Mouse (Mus musculus): ENCODE results near the gene 6430531B16Rik.
A peak's percentile ranks its signal among the peaks of the same experiment; 100 is the strongest.

6430531B16Rik gene

DNA sequence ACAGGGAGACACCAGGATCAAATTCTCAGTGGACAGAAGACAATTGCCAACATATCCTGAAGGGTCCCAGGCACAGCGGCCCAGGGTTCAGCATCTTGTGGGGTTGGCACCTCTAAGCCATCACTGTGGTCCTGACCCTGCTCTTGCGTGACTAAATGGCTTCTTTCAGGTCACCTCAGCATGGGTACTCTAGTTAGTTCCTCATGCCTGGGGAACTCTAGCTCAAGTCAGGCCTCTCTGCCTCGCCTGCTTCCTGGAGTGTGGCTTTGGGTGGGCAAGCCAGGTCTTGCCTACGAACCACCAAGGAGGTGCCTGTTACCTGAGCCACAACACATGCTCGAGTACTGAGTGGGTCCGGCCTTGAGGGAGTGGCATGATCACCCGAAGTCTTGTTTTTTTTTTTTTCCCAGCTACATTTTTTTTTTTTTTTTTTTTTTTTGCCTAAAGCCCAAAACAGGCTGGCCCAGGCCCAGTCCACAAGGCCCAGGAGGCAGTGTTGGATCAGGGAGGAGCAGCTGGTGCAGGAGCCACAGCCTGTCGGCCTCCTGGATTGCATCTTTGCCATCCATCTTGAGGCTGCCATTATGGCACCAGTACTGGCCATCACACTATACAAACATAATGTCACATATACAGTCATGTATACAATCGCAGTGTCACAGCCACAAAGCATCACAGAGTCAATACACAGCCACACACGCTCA is 8.2 kb downstream of the 6430531B16Rik start:
- no peak for DNase-seq

GRCm38 (mm10) chr7:139969348-139970130 is 9.0 kb downstream of the 6430531B16Rik start:
- DNase-seq = peak; percentile 84

DNA sequence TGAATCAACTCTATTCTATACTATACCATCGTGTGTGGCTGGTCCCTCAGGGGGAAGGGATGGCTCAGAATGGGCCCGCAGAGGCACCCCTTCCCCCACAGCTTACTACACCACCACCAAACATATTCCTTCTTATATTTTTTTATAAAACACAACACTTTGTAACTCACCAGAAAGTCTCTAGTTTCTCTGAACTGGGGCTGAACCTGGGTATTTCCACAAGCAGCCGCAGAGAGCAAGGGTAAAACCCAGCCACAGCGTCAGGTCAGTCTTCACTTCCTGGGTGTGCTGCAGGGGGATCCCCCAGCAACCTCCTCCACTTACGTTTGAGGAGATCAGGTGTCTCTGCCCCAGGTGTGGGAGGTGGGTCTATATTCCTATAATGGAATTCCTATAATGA is 10.1 kb downstream of the 6430531B16Rik start:
- DNase-seq = no peak

GRCm38 (mm10) chr7:139967175-139967574 is 11.4 kb downstream of the 6430531B16Rik start:
- no peak for DNase-seq

- DNase-seq = no peak
Observed at GRCm38 (mm10) chr7:139963814-139964213, 14.7 kb downstream of the 6430531B16Rik start.

DNA sequence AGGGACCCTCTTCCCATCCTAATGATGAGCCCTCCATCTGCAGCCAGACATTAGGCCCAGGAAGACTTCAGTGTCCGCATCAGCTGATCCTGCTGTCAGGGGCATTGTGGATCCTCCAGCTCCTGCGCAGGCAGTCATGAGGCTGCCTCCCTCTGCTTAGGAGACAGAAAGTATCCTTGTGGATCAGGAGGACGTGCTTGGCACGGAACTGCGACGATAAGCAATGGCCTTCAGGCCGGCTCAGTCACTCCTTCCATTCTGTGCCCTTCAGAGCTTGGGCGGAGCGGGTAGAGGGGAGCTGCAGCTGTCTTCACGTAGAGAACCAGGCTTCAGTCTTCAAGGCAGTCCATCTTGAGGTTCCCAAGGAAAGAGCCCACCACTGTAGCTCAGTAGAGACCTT is 17.4 kb downstream of the 6430531B16Rik start:
- no peak for DNase-seq

DNA sequence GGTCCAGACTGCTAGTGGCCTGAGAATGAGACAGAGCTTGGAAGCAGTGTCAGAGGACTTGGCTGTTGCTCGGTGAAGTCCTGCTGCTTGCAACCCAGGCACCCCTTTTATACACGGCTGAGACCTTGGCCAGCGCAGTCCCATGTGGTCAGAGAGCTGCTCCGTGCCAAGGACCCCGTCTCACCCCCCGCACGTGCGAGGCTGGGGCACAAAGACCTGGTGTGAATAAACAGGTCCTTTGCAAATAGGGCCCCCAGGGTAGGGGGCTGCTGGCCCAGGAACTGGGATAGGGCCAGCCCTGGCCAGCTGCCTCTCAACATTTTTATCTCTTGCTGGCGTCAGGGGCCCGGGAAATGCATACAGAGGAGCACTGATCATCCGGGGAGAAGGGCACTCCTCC is 20.6 kb downstream of the 6430531B16Rik start:
- DNase-seq = no peak

GRCm38 (mm10) chr7:139957437-139957836 is 21.1 kb downstream of the 6430531B16Rik start:
- no peak for DNase-seq

- no peak for DNase-seq
Observed at GRCm38 (mm10) chr7:139956658-139957057, 21.9 kb downstream of the 6430531B16Rik start.

GRCm38 (mm10) chr7:139955505-139955904 is 23.1 kb downstream of the 6430531B16Rik start:
- no peak for DNase-seq

DNA sequence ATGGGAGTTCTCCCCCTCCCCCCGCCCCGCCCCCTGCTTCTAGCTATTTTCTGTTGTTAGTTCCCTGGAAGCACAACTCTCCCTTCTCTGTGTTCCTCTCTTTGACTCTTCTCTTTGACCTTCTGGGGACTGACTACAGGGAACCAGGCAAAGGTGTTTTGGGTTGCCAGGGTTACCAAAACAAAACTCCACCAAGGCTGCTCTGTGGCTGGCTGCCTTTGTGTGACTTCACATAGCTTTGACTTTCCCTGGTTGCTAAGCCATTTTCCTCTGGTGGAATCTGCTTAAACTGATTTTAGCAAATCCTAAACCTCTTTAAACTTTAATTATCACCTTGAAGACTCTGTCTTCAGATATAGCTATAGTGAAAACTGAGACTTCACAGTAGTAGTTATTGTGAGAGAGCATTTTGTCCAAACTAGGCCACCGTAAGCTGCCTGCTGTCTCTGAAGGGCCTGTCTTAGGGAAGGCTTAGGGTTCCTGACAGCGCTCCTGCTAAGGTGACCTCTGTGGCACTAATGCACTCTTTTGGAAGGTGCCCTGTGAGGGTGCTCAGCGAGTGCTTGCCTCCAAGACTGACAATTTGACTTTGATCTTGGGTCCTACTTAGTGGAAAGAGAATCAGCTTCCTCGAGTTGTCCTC is 26.4 kb downstream of the 6430531B16Rik start:
- no peak for DNase-seq

GRCm38 (mm10) chr7:139951079-139951478 is 27.5 kb downstream of the 6430531B16Rik start:
- peak; percentile 55 for DNase-seq

GRCm38 (mm10) chr7:139950283-139950971 is 28.1 kb downstream of the 6430531B16Rik start:
- peak; percentile 75 for DNase-seq

- DNase-seq = peak; percentile 88
Observed at GRCm38 (mm10) chr7:139949893-139950282, 28.7 kb downstream of the 6430531B16Rik start.

GRCm38 (mm10) chr7:139946032-139946431 is 32.5 kb downstream of the 6430531B16Rik start:
- DNase-seq = no peak

GRCm38 (mm10) chr7:139945516-139945915 is 33.0 kb downstream of the 6430531B16Rik start:
- no peak for DNase-seq

DNA sequence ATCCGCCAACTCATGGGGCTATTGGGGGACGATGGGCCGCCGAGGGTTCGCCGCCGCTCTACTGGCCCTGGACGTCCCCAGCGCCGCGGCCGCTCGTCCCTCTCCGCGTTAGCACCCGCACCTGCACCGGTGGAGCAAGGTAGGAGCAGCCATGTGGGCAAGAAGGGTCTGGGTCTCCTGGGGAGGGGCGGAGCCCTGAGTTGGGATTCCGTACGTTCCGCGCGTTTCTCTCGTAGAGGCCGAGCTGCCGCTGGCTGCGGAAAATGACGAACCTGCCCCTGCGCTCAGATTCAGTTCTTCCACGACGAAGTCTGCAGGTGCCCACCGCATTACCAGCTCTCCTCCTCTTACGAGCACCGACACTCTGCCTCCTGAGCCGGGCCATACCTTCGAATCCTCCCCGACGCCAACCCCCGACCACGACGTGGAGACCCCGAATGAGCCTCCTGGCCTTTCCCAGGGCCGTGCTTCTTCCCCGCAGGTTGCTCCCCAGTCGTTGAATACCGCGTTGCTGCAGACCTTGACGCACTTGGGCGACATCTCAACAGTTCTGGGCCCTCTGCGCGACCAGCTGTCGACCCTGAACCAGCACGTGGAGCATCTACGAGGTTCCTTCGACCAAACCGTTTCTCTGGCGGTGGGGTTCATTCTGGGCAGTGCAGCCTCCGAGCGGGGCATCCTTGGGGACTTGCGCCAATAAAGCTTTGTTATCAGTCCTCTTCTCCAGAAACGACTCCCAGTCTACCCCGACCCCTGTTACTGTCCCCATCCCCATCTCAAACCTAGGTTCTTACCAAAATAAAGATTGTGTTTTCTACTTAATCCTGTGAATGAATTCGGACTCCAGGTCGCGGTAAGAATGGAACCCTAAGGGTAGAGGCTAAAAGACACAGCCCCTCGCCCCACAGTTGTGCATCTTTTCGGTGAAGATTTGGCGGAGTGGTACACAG is 34.0 kb downstream of the 6430531B16Rik start:
- peak; percentile 32 for DNase-seq

DNA sequence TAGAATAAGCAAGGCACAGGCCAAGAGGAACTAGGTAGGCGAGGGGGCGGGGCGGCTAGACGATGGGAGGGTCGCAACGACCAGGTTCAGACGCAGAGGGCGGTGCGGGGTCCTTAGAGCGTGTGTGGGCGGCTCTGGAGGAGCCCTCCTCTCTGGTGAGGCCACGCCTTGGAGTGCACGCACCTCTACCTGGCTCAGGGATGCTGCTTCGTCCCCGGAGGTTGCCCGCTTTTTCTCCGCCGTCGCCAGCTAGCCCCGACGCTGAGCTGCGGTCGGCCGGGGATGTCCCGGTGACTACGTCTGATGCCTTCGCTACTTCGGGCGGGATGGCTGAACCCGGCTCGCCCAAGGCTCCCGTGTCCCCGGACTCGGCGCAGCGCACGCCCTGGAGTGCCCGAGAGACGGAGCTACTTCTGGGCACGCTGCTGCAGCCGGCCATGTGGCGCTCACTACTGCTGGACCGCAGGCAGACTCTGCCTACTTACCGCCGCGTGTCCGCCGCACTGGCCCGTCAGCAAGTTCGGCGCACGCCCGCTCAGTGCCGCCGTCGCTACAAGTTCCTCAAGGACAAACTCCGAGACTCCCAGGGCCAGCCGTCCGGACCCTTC is 34.8 kb downstream of the 6430531B16Rik start, which contains the start of gene Utf1:
Gene Utf1, plus strand, starts transcription at position 116 of the 608 bp plus-strand sequence.
- DNase-seq = peak; percentile 55

- no peak for DNase-seq
Observed at GRCm38 (mm10) chr7:139940476-139941209, 37.9 kb downstream of the 6430531B16Rik start.

DNA sequence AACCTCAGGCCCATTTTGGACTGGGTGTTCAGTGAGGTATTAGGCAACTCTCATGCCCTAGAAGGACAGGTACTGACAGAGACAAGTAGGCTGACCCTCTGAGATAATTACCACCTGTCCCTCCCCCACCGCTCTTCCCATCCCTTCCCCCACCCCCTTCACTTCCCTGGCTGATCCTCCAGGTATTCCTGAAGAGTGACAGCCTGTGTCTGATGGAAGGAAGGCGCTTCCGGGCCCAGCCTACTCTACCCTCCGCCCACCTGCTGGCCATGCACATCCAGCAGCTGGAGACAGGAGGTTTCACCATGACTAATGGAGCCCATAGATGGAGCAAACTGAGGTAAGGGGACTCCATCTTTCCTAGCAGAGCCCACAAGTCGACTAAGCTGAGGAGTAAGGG is 40.7 kb downstream of the 6430531B16Rik start:
- no peak for DNase-seq

- DNase-seq = no peak
Observed at GRCm38 (mm10) chr7:139937138-139937537, 41.4 kb downstream of the 6430531B16Rik start.

All from embryo, embryonic 11 days (tissue).